14 mouse cellular contexts compared by ENCODE assay signal in the genomic region with DNA sequence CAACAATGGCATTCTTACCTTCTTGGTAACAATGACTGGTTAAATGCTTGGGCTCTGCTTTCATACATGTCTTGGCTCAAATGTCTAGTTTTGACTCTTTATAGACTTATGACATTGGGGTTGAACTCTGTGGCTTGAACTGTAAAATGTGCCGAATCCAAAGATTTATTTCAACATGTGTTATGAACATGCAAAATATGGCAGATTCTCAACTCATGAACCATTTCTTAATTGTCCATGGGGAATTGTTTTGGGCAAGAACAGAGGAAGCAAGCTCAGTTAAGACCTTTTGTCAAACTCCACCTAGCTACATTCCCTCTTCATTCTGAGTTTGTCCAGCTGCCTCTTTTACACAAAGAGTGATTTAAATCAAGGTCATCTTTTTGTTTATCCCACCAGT.
"Had no signal": no experiment of that assay in that cellular context is flagged by ENCODE, and none has a peak within 500 bp of the region (broad histone marks: within the 10 kb centered on the region; RNA-seq: fewer than 3 reads in every experiment).

No protein-coding gene starts in this region.

- DNase-seq: cerebellum, postnatal 10 days; cerebellum, postnatal 14 days; cerebellum, postnatal 25 days; cerebellum, postnatal 36 days; embryo, embryonic 11 days; forebrain, postnatal 0 days; gastrocnemius, adult 2 months; gastrocnemius, postnatal 10 days; gastrocnemius, postnatal 14 days; gastrocnemius, postnatal 25 days; gastrocnemius, postnatal 36 days; heart, adult 11 months; heart, adult 18-20 months; heart, adult 2 months had no signal
